Mouse (Mus musculus): ENCODE results near the gene Acvr1. TPM values are rescaled to one million over a fixed set of nuclear protein-coding genes. Genes with fewer than 3 reads are reported as not detected.

Acvr1 gene
- 4.8 and 5.6 TPM in 2 replicates for polyA plus RNA-seq (2015; fragmentation: Nextera tagmentation; extraction: Ambion mirVana)

DNA sequence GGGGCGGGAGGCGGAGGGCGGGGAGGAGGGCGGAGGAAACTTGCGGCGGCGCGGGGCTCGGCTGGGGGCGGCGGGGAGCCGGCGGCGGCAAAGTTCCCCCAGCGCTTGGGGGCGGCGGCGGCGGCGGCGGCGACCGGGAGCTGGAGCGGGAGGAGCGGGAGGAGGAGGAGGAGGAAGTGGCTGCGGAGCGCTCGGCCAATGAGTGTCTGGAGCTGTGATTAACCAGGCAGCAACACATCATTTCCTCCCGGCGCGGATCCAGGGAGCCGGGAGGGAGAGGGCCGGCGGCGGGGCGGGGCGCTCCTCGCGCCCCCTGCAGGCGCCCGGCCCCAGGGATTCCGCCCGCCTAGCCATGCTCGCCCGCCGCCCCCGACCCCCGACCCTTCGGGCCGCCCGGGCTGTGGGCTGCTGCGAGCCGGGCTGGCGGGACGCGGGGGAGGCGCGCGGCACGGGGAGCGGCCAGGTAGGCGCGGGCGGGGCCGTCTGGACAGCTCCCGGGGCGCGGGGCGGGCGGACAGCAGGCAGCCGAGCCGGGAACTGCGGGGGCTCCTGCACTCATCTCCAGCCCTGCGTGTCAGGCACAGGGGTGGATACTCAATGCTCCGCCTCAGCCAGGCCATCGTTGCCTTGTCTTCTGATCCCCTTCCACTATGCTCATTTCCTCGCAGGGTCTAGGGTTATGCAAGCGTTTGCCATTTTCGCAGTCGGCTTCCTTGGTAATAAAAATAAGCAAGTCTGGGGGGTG is at the start of gene Acvr1, which contains the start of gene Upp2:
Gene Acvr1 (minus strand): TSS at position 92 of the 745 bp plus-strand sequence.
Gene Upp2 (plus strand): TSS at position 233 of the 745 bp plus-strand sequence.
- H3K27ac ChIP-seq (ENCODE audit: low read length): peak within 1 kb of the TSS; percentile 97
- H3K9me3 ChIP-seq (ENCODE audit: control insufficient read depth, low read length): no peaks in the 10 kb centered on the region
- peak within 1 kb of the TSS; percentile 87 for H3K4me3 ChIP-seq (ENCODE audit: low read length)
- WGBS: 1% methylated on average over 34 of the region's 80 CpGs
- H3K4me1 ChIP-seq (replicated peaks; ENCODE audit: control insufficient read depth, insufficient read depth, low read length): peaks cover 31% of the 10 kb centered on the region
- peak within 1 kb of the TSS; percentile 74 for H3K4me2 ChIP-seq (ENCODE audit: low read depth, low read length)
- H3K36me3 ChIP-seq (ENCODE audit: control insufficient read depth, insufficient read depth, low read length): no peaks in the 10 kb centered on the region
- no peaks in the 10 kb centered on the region for H3K27me3 ChIP-seq (ENCODE audit: control insufficient read depth, insufficient read depth, low read depth, low read length)
- peak within 1 kb of the TSS; percentile 88 for H3K9ac ChIP-seq (ENCODE audit: low read length)
- peak; percentile 97 for ATAC-seq (ENCODE audit: low read depth)

DNA sequence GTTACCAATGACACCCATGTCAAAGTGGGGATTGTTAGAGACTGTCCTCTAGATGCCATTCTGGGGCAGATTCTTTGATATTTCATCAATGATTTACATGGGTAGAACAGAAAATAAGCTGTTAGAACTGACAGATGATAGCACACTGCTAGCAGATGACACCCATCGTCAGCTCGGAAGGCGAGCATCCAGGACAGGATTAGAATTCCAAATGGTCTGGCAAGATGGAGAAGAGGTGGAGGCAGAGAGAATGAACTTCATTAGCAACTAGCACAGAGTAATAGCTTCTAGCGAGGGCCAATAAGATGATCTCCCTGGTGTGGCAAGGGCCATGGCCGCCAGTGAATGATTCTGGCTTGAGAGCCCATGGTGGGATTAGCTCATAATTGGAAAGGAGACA is 48.8 kb upstream of the Acvr1 start:
- H3K4me2 ChIP-seq (ENCODE audit: low read depth, low read length): no peak overlapping the region
- no peaks in the 10 kb centered on the region for H3K4me1 ChIP-seq (replicated peaks; ENCODE audit: control insufficient read depth, insufficient read depth, low read length)
- ATAC-seq (ENCODE audit: low read depth): no peak
- H3K9me3 ChIP-seq (ENCODE audit: control insufficient read depth, low read length): 0 out of 2 replicates have a peak, but pooled peaks cover 2% of the 10 kb centered on the region
- no peak overlapping the region for H3K9ac ChIP-seq (ENCODE audit: low read length)
- WGBS: 88% methylated on average over 5 of the region's 5 CpGs
- no peaks in the 10 kb centered on the region for H3K27me3 ChIP-seq (ENCODE audit: control insufficient read depth, insufficient read depth, low read depth, low read length)
- H3K4me3 ChIP-seq (ENCODE audit: low read length): no peak overlapping the region
- H3K27ac ChIP-seq (ENCODE audit: low read length): no peak overlapping the region
- H3K36me3 ChIP-seq (ENCODE audit: control insufficient read depth, insufficient read depth, low read length): no peaks in the 10 kb centered on the region

DNA sequence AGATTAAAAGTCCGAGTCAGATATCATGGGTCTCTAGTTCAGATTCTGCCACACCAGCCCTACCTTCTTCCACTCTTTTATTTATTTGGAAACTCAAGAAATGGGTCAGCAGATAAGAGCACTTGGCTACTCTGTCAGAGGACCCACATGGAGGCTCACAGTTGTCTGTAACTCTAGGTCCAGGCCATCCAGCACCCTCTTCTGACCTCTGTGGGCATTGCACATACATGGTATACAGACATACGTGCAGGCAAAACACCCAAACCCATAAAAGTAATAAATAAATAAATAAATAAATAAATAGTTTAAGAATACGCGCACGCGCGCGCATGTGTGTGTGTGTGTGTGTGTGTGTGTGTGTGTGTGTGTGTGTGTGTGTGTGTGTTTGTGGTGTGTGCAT is 47.9 kb upstream of the Acvr1 start:
- no peak for ATAC-seq (ENCODE audit: low read depth)
- H3K4me3 ChIP-seq (ENCODE audit: low read length): no peak overlapping the region
- H3K36me3 ChIP-seq (ENCODE audit: control insufficient read depth, insufficient read depth, low read length): no peaks in the 10 kb centered on the region
- H3K9me3 ChIP-seq (ENCODE audit: control insufficient read depth, low read length): 0 out of 2 replicates have a peak, but pooled peaks cover 2% of the 10 kb centered on the region
- no peak overlapping the region for H3K27ac ChIP-seq (ENCODE audit: low read length)
- no peaks in the 10 kb centered on the region for H3K27me3 ChIP-seq (ENCODE audit: control insufficient read depth, insufficient read depth, low read depth, low read length)
- no peaks in the 10 kb centered on the region for H3K4me1 ChIP-seq (replicated peaks; ENCODE audit: control insufficient read depth, insufficient read depth, low read length)
- no peak overlapping the region for H3K4me2 ChIP-seq (ENCODE audit: low read depth, low read length)
- no peak overlapping the region for H3K9ac ChIP-seq (ENCODE audit: low read length)
- WGBS: 93% methylated on average over 8 of the region's 8 CpGs

DNA sequence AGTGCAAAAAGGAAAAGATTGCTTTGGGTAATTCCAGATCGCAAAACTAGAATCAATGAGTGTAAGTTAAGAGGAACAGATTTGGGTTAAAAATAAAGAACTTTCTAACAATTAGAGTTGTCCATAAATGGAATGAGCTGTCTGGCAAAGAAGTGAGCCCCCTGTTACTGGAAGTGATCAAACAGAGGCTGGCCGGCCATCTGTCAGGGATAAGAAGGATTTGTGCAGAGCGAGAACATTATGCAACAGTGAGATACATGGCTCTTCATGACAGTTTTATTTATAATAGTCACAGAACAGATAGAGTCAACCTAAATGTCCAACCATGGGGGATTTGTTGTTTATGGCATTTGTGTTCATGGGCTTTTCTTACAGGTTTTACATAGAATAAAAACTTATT is 46.8 kb upstream of the Acvr1 start:
- Histone ChIP-seq H3K4me1 (replicated peaks; ENCODE audit: control insufficient read depth, insufficient read depth, low read length) (no peaks in the 10 kb centered on the region), H3K9me3 (ENCODE audit: control insufficient read depth, low read length) (0 out of 2 replicates have a peak, but pooled peaks cover 2% of the 10 kb centered on the region), H3K36me3 (ENCODE audit: control insufficient read depth, insufficient read depth, low read length) (no peaks in the 10 kb centered on the region), H3K4me3 (ENCODE audit: low read length) (no peak overlapping the region), H3K9ac (ENCODE audit: low read length) (no peak overlapping the region), H3K27ac (ENCODE audit: low read length) (no peak overlapping the region), H3K27me3 (ENCODE audit: control insufficient read depth, insufficient read depth, low read depth, low read length) (no peaks in the 10 kb centered on the region), H3K4me2 (ENCODE audit: low read depth, low read length) (no peak overlapping the region)
- WGBS: 62% methylated on average over 3 of the region's 3 CpGs
- ATAC-seq (ENCODE audit: low read depth): no peak

DNA sequence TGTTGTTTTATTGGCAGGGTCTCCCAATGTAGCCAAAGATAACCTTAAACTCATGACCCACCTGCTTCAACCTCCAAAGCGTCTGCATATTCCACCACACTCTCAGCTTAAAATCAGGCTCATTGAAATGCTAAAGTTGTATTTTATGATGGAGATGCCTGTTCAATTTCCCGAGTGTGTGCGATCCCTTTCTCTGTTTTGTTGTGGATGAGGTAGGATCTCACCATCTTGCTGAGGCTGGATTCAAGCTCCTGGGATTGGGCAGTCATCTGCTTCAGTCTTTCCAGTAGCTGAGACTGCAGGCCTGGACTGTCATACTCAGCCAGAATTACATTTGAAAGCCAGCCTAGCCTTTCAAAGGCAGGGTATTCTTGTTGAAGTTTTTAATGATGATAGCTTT is 37.8 kb upstream of the Acvr1 start:
- no peaks in the 10 kb centered on the region for H3K36me3 ChIP-seq (ENCODE audit: control insufficient read depth, insufficient read depth, low read length)
- no peak overlapping the region for H3K4me2 ChIP-seq (ENCODE audit: low read depth, low read length)
- no peak overlapping the region for H3K4me3 ChIP-seq (ENCODE audit: low read length)
- H3K27me3 ChIP-seq (ENCODE audit: control insufficient read depth, insufficient read depth, low read depth, low read length): no peaks in the 10 kb centered on the region
- no peak overlapping the region for H3K27ac ChIP-seq (ENCODE audit: low read length)
- no peak overlapping the region for H3K9ac ChIP-seq (ENCODE audit: low read length)
- 87% methylated on average over 3 of the region's 3 CpGs for WGBS
- H3K9me3 ChIP-seq (ENCODE audit: control insufficient read depth, low read length): no peaks in the 10 kb centered on the region
- ATAC-seq (ENCODE audit: low read depth): no peak
- no peaks in the 10 kb centered on the region for H3K4me1 ChIP-seq (replicated peaks; ENCODE audit: control insufficient read depth, insufficient read depth, low read length)

DNA sequence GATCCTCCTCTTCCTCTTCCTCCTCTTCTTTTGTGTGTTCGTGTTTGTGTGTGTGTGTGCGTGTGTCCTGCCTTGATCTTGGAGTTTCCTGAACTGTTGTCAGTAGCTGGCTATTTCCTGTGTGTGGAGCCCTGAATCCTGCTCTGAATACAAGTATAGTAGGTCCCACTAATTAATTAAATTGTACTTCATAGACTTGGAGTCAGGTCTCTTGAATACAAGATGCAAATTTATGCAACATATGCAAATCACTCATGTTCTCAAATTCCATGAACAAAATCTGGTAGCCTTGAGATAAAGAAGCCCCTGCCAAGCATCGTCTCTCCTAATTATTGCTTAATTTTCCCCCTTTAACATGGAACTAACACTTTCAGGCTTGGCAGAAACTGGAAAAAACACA is 36.4 kb upstream of the Acvr1 start:
- H3K4me3 ChIP-seq (ENCODE audit: low read length): no peak overlapping the region
- H3K27me3 ChIP-seq (ENCODE audit: control insufficient read depth, insufficient read depth, low read depth, low read length): no peaks in the 10 kb centered on the region
- H3K4me2 ChIP-seq (ENCODE audit: low read depth, low read length): no peak overlapping the region
- WGBS: 72% methylated on average over 3 of the region's 3 CpGs
- H3K27ac ChIP-seq (ENCODE audit: low read length): no peak overlapping the region
- no peak overlapping the region for H3K9ac ChIP-seq (ENCODE audit: low read length)
- no peaks in the 10 kb centered on the region for H3K9me3 ChIP-seq (ENCODE audit: control insufficient read depth, low read length)
- no peak for ATAC-seq (ENCODE audit: low read depth)
- no peaks in the 10 kb centered on the region for H3K4me1 ChIP-seq (replicated peaks; ENCODE audit: control insufficient read depth, insufficient read depth, low read length)
- H3K36me3 ChIP-seq (ENCODE audit: control insufficient read depth, insufficient read depth, low read length): no peaks in the 10 kb centered on the region

DNA sequence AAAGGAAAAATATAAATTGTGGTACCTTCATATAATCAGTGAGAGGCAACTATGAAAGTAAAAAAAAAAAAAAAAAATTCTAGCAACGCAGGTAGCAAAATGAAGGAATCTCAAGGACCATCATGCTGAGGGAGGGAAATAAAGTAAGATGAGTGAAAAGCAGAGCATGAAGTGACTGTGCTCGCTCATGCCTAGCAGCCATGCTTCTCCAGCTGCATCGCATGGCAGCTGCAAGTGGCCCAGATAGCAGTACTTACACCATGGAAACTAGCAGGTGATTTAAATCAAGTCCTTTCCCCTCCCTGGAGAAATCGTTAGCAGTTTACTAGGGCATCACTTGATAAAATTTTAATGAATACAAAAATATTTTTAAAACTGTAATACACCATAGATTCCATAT is 34.4 kb upstream of the Acvr1 start:
- no peaks in the 10 kb centered on the region for H3K9me3 ChIP-seq (ENCODE audit: control insufficient read depth, low read length)
- WGBS: 78% methylated on average over 4 of the region's 4 CpGs
- no peak overlapping the region for H3K4me2 ChIP-seq (ENCODE audit: low read depth, low read length)
- H3K27me3 ChIP-seq (ENCODE audit: control insufficient read depth, insufficient read depth, low read depth, low read length): no peaks in the 10 kb centered on the region
- no peak overlapping the region for H3K27ac ChIP-seq (ENCODE audit: low read length)
- H3K4me1 ChIP-seq (replicated peaks; ENCODE audit: control insufficient read depth, insufficient read depth, low read length): no peaks in the 10 kb centered on the region; the same call in 1 of the 2 replicates
- no peak for ATAC-seq (ENCODE audit: low read depth)
- H3K36me3 ChIP-seq (ENCODE audit: control insufficient read depth, insufficient read depth, low read length): no peaks in the 10 kb centered on the region
- no peak overlapping the region for H3K4me3 ChIP-seq (ENCODE audit: low read length)
- H3K9ac ChIP-seq (ENCODE audit: low read length): no peak overlapping the region

DNA sequence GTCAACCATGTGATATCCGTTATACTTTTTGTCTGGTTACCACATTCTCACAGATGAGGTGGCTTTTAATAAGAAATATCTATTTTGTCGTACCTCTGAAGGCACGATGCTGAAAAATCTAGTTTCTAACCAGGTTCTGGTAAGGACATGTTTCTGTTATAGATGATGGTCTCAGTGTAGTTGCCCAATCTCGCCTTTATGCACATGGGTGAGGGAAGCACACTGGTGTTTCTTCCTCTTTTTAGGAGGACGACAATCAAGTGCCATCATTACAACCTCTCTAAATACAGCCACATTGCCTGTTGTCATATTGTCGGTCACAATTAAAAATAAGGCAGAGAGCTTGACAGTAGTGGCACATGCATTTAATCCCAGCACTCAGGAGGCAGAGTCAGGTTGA is 32.7 kb upstream of the Acvr1 start:
- 87% methylated on average over 6 of the region's 6 CpGs for WGBS
- H3K36me3 ChIP-seq (ENCODE audit: control insufficient read depth, insufficient read depth, low read length): no peaks in the 10 kb centered on the region
- H3K27me3 ChIP-seq (ENCODE audit: control insufficient read depth, insufficient read depth, low read depth, low read length): no peaks in the 10 kb centered on the region
- no peak overlapping the region for H3K4me3 ChIP-seq (ENCODE audit: low read length)
- no peak overlapping the region for H3K27ac ChIP-seq (ENCODE audit: low read length)
- no peak overlapping the region for H3K9ac ChIP-seq (ENCODE audit: low read length)
- ATAC-seq (ENCODE audit: low read depth): no peak
- H3K4me1 ChIP-seq (replicated peaks; ENCODE audit: control insufficient read depth, insufficient read depth, low read length): peaks cover 12% of the 10 kb centered on the region
- no peak overlapping the region for H3K4me2 ChIP-seq (ENCODE audit: low read depth, low read length)
- no peaks in the 10 kb centered on the region for H3K9me3 ChIP-seq (ENCODE audit: control insufficient read depth, low read length)

DNA sequence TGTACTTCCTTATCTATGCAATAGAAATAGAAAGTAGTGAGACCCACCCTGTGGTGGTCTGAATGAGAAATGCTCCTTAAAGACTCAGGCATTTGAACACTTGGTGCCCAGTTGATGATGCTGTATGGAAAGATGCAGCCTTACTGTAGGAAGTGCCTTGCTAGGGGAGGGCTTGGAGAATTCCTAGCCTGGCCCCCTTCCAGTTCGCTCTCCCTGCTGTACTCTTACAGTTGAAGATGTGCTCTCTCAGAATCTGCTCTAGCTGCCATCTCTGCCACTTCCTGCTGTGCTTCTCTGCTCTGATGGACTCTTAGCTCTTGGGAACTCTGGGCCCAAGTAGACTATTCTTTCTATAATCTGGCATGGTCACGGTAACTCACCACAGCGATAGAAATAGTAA is 30.6 kb upstream of the Acvr1 start:
- Histone ChIP-seq H3K4me2 (ENCODE audit: low read depth, low read length) (no peak overlapping the region), H3K9me3 (ENCODE audit: control insufficient read depth, low read length) (no peaks in the 10 kb centered on the region), H3K36me3 (ENCODE audit: control insufficient read depth, insufficient read depth, low read length) (no peaks in the 10 kb centered on the region), H3K4me1 (replicated peaks; ENCODE audit: control insufficient read depth, insufficient read depth, low read length) (peaks cover 12% of the 10 kb centered on the region), H3K27ac (ENCODE audit: low read length) (no peak overlapping the region), H3K9ac (ENCODE audit: low read length) (no peak overlapping the region), H3K4me3 (ENCODE audit: low read length) (no peak overlapping the region), H3K27me3 (ENCODE audit: control insufficient read depth, insufficient read depth, low read depth, low read length) (no peaks in the 10 kb centered on the region)
- WGBS: 96% methylated on average over 3 of the region's 3 CpGs
- ATAC-seq (ENCODE audit: low read depth): no peak
